Mouse (Mus musculus) MN1 (cell line): ENCODE data around the gene Fnip2.

Source experiments
- DNase-seq: peaks from one replicate; pipeline ENCODE4 v3.0.0-alpha.2; 2016; ENCODE audit warnings: low spot score

Gene Fnip2

DNA sequence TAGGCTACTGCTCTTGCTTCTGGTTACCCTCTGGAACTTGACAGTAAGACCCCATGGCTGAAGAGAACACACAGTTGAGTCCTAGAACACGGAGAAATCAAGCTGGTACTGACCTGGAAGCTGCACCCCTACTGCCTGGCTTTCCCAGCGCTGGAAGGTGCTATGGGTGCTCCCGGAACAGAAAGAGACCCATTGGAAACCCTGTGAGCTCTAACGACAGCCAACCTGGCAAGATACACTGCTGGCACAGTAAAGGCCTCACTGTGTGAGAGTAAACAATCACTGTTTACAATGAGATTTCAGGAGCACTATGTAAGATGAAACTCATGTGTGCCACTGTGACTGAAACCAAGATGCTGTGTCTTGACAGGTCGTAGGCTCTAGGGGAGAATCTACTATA lies 152.5 kb downstream of the Fnip2 start:
- no peak for DNase-seq

DNA sequence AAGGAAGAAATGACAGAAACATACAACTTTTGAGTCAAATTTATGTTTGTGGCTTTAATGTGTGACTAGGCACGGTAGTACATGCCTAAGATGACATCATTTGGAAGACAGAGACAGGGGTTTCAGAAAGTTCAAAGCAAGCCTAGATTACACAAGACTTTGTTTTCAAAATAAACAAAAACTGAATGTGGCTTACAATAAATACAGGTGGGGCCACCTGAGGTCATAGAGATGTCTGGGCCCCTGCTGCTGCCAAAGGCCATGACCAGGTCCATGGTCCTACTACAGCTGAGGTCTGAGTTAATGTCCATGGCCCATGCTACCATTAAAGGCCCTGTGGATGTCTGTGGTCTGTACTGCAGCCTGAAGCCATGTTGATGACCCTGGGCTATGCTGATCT lies 154.1 kb downstream of the Fnip2 start:
- DNase-seq = no peak

DNA sequence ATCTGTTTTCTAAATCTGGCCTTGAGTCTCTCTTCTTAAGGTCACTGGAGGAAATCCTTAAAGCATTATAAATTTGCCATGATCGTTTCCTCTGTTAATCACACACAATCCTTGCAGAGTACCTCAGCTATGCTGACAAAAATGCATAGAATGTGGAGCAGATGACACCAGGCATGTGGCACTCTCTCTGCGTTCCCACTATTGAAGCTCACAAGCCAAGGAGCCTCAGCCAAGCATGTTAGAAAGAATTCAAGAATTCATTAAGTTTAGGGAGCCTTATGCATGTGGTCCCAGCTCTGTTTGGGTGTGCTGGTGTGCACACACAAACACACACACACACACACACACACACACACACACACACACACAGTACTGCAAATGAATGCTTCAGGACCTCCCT lies 155.9 kb downstream of the Fnip2 start:
- DNase-seq = no peak

DNA sequence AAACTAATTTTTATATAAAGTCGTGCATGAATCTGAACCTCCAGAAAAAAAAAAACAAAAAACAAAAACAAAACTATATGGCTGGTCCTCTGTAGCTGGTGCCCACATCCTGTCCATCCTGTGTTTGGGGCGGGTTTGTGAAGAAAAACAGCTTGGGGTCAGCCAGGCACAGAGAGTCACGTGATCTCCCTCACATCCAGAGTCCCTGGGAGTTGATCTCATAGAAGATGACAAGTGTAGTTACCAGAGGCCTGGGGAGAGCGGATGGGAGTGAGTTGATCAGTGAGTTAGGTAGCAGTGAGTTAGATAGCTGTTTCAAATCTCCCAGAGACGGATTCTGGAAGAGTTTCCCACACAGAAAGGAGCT lies 157.0 kb downstream of the Fnip2 start:
- no peak for DNase-seq

DNA sequence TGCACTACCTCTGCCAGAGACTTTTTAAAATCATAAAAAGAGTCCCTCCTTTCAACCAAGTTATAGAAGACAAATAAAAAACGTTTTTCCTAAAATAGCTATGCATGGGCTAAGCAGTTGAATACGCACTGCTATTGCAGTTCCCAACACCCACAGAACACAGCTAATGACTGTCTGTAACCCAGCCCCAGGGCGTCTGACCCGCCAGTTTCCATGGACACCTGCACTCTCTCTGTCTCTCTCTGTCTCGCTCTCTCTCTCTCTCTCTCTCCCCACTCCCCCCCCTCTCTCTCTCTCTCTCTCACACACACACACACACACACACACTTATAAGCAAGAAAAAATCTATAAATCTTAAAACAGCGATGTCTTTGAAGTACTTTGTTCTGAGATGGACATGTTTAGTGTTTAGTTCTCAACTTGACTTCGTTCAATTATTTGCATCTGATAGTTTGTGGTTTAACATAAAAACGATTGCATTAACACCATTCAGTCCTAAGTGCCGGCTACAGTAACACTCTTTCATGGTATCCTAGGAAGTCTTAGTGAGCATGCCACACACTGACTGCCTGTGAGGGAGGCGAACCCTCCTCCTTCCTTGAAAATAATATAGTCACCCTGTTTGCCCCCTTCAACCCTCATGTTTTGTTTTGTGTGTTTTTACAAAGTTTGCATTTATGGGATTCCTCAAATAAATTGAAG lies 157.5 kb downstream of the Fnip2 start:
- no peak for DNase-seq

DNA sequence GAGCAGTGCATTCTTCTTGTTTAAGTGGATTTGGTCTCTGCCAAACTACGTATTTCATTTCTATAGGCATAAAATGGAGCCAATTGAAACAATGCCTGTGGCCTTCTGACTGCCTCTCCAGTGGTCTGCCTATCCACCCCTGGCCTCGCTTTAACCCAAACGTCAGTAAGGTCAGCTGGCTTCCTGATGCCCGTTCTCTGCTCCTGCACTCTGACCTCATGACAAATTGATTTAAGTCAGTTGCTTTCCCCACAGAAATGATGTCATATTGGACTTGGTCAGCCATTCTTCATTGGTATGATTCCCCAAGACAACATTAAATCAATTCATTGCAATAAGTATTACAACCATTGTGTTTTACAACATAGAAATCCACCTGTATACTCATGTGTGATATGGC lies 159.1 kb downstream of the Fnip2 start:
- no peak for DNase-seq
